Mouse (Mus musculus): Measurements from ENCODE around the gene 2810408A11Rik. TPM values are rescaled to one million over a fixed set of nuclear protein-coding genes. Genes with fewer than 3 reads are reported as not detected.

The 2810408A11Rik gene
- total RNA-seq, 1 experiment, result 3.3 TPM

DNA sequence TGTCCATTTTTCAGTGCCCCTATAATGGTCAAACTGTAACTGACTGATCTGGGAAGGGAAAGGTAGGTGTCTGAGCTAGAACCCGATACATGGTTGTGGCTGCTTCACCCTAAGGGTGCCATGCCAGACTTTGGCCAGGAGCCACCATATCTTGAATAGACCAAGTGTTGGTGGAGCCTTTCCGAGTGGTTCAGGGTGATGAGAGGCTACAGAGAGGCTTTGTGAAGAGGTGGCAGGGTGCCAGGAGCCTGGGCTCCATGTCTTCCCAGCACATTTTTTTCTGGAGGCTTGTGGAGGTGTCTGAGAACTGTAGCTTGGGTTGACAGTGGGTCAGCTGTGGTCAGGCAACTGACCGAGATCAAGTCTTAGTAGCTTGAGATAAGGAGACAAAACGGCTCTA is 9.3 kb downstream of the 2810408A11Rik start:
- H3K4me3 ChIP-seq (ENCODE audit: insufficient read depth in 1 of 2, low read depth in 1 of 2, low read length in 2 of 2, poor library complexity in 1 of 2, severe bottlenecking in 1 of 2), result no peak overlapping the region
- no peak for DNase-seq (ENCODE audit: low read depth, low spot score)
- no peaks in the 10 kb centered on the region for H3K9me3 ChIP-seq (ENCODE audit: control insufficient read depth, insufficient read depth, low read depth, low read length)
- no peak overlapping the region for H3K9ac ChIP-seq (ENCODE audit: insufficient read depth, low read depth, low read length, poor library complexity, severe bottlenecking)
- peaks cover 10 to 20% of the 10 kb centered on the region in 2 experiments; a peak in 3 of 4 replicates for H3K4me1 ChIP-seq (ENCODE audit: control insufficient read depth in 2 of 2, insufficient read depth in 2 of 2, low read length in 2 of 2, poor library complexity in 1 of 2)
- H3K27ac ChIP-seq (ENCODE audit: insufficient read depth, low read depth, low read length, poor library complexity, severe bottlenecking), result no peak overlapping the region
- in situ Hi-C loops (cut with MboI; ENCODE audit: low sequenced_read_pairs in 2 of 2, unreplicated experiment in 2 of 2), result no loop called here
- no peak for TF ChIP-seq MAFK (IDR thresholded peaks at IDR 0.05; ENCODE audit: insufficient read depth, low read depth, low read length)
- no peak for TF ChIP-seq HCFC1 (IDR thresholded peaks at IDR 0.05; ENCODE audit: borderline replicate concordance, insufficient read depth, low read length)
- no peak for TF ChIP-seq ZNF384 (IDR thresholded peaks at IDR 0.05; ENCODE audit: low read depth, low read length)
- no peak for TF ChIP-seq ZC3H11A (IDR thresholded peaks at IDR 0.05; ENCODE audit: borderline replicate concordance, low read depth, low read length)
- H3K36me3 ChIP-seq (ENCODE audit: control insufficient read depth, insufficient read depth, low read length, poor library complexity, severe bottlenecking), result no peaks in the 10 kb centered on the region

DNA sequence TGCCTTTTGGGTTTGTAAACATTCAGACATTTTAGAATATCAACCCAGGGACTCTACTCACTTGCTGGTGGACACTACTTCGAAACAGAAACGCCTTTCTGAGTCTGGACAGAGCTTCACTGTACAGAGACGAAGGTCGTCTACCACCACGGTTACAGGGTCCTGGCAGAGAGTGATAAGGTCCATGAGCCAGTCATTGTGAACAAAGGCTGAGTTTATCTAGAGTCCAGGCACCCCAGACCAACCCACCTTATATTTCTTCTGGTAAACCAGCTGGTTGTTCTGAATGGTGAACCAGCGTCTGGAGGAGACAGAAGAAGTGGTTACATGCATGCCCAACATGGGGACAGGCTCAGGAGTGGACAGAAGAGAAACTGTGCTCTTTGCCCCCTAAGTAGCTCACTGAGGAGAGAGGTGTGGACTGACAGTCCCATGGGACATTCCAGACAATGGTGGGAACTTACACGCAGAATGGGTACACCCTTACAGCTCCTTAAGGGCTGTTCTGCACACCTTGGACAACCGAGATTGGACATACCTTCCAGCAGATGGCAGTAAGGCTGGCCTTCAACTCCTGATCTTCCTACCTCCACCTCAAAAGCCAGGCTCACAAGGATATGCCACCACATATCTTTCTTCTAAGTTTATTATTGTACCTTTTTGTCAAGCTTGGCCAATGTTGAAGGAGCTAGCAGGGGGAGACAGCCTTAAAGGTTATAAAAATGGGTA is 13.7 kb downstream of the 2810408A11Rik start:
- H3K4me3 ChIP-seq (ENCODE audit: insufficient read depth in 1 of 2, low read depth in 1 of 2, low read length in 2 of 2, poor library complexity in 1 of 2, severe bottlenecking in 1 of 2), result no peak overlapping the region
- in situ Hi-C loops (cut with MboI; ENCODE audit: low sequenced_read_pairs in 2 of 2, unreplicated experiment in 2 of 2), result no loop called here
- H3K36me3 ChIP-seq (ENCODE audit: control insufficient read depth, insufficient read depth, low read length, poor library complexity, severe bottlenecking), result peaks cover 5% of the 10 kb centered on the region; the same call in 1 of the 2 replicates
- TF ChIP-seq HCFC1 (IDR thresholded peaks at IDR 0.05; ENCODE audit: borderline replicate concordance, insufficient read depth, low read length), result no peak
- TF ChIP-seq MAFK (IDR thresholded peaks at IDR 0.05; ENCODE audit: insufficient read depth, low read depth, low read length), result no peak
- no peak for TF ChIP-seq ZC3H11A (IDR thresholded peaks at IDR 0.05; ENCODE audit: borderline replicate concordance, low read depth, low read length)
- TF ChIP-seq ZNF384 (IDR thresholded peaks at IDR 0.05; ENCODE audit: low read depth, low read length), result no peak
- no peak for TF ChIP-seq CHD2 (IDR thresholded peaks at IDR 0.05; ENCODE audit: low read depth, low read length)
- H3K27ac ChIP-seq (ENCODE audit: insufficient read depth, low read depth, low read length, poor library complexity, severe bottlenecking), result no peak overlapping the region
- no peak overlapping the region for H3K9ac ChIP-seq (ENCODE audit: insufficient read depth, low read depth, low read length, poor library complexity, severe bottlenecking)
- peaks cover 2 to 10% of the 10 kb centered on the region in 2 experiments; a peak in 1 of 4 replicates for H3K4me1 ChIP-seq (ENCODE audit: control insufficient read depth in 2 of 2, insufficient read depth in 2 of 2, low read length in 2 of 2, poor library complexity in 1 of 2)
- H3K9me3 ChIP-seq (ENCODE audit: control insufficient read depth, insufficient read depth, low read depth, low read length), result no peaks in the 10 kb centered on the region
- DNase-seq (ENCODE audit: low read depth, low spot score), result peak; percentile 55

DNA sequence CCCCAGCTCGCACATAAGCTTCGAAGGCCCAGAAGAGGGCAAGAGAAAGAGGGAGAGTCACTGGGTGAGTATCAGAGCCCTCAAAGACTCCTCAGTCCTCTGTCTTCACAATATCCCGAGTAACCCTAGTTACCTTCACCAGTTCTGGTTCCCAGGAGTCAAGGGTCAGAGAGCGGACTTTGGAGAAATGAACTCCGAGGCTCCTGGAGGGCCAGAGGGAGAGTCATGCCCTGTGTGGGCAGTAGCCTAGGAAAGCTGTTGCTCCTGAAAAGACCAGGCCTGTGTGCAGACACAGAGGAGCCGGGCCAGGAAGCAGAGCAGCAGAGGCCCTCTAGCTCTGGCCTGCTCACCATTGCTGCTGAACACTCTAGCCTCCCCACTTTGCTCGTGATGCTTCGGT is 16.1 kb downstream of the 2810408A11Rik start:
- TF ChIP-seq MAFK (IDR thresholded peaks at IDR 0.05; ENCODE audit: insufficient read depth, low read depth, low read length), result no peak
- TF ChIP-seq ZC3H11A (IDR thresholded peaks at IDR 0.05; ENCODE audit: borderline replicate concordance, low read depth, low read length), result no peak
- TF ChIP-seq HCFC1 (IDR thresholded peaks at IDR 0.05; ENCODE audit: borderline replicate concordance, insufficient read depth, low read length), result no peak
- TF ChIP-seq ZNF384 (IDR thresholded peaks at IDR 0.05; ENCODE audit: low read depth, low read length), result no peak
- no peak for TF ChIP-seq CHD2 (IDR thresholded peaks at IDR 0.05; ENCODE audit: low read depth, low read length)
- Histone ChIP-seq H3K4me1 (ENCODE audit: control insufficient read depth in 2 of 2, insufficient read depth in 2 of 2, low read length in 2 of 2, poor library complexity in 1 of 2) (peaks cover 0 to 7% of the 10 kb centered on the region in 2 experiments; a peak in 1 of 4 replicates), H3K9ac (ENCODE audit: insufficient read depth, low read depth, low read length, poor library complexity, severe bottlenecking) (no peak overlapping the region), H3K27ac (ENCODE audit: insufficient read depth, low read depth, low read length, poor library complexity, severe bottlenecking) (no peak overlapping the region), H3K36me3 (ENCODE audit: control insufficient read depth, insufficient read depth, low read length, poor library complexity, severe bottlenecking) (peaks cover 5% of the 10 kb centered on the region; the same call in 1 of the 2 replicates), H3K9me3 (ENCODE audit: control insufficient read depth, insufficient read depth, low read depth, low read length) (no peaks in the 10 kb centered on the region), H3K4me3 (ENCODE audit: insufficient read depth in 1 of 2, low read depth in 1 of 2, low read length in 2 of 2, poor library complexity in 1 of 2, severe bottlenecking in 1 of 2) (no peak overlapping the region)
- no peak for DNase-seq (ENCODE audit: low read depth, low spot score)
- in situ Hi-C loops (cut with MboI; ENCODE audit: low sequenced_read_pairs in 2 of 2, unreplicated experiment in 2 of 2), result no loop called here

DNA sequence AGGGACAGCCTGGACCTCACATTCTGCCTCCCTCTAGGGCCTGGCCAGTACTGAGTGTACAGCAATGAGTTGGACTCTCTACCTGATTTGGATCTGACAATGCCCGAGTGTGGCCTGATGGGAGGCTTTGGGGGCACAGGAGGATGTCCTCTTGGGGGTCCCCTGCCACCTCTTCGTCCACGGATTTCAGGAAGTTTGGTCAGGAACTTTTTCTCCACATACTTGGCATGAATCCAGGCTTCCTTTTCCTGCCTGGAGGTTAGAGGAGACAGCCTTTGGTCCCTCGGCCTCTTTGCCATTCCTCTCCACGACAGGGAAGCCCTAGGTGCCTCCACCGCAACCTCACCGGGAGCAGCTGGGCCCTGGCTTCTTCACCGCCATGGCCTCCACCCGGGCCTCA is 16.5 kb downstream of the 2810408A11Rik start:
- TF ChIP-seq HCFC1 (IDR thresholded peaks at IDR 0.05; ENCODE audit: borderline replicate concordance, insufficient read depth, low read length) (no peak), CHD2 (IDR thresholded peaks at IDR 0.05; ENCODE audit: low read depth, low read length) (no peak), ZC3H11A (IDR thresholded peaks at IDR 0.05; ENCODE audit: borderline replicate concordance, low read depth, low read length) (no peak), ZNF384 (IDR thresholded peaks at IDR 0.05; ENCODE audit: low read depth, low read length) (no peak), MAFK (IDR thresholded peaks at IDR 0.05; ENCODE audit: insufficient read depth, low read depth, low read length) (no peak)
- Histone ChIP-seq H3K4me3 (ENCODE audit: insufficient read depth in 1 of 2, low read depth in 1 of 2, low read length in 2 of 2, poor library complexity in 1 of 2, severe bottlenecking in 1 of 2) (no peak overlapping the region), H3K9ac (ENCODE audit: insufficient read depth, low read depth, low read length, poor library complexity, severe bottlenecking) (no peak overlapping the region), H3K36me3 (ENCODE audit: control insufficient read depth, insufficient read depth, low read length, poor library complexity, severe bottlenecking) (peaks cover 5% of the 10 kb centered on the region; the same call in 1 of the 2 replicates), H3K27ac (ENCODE audit: insufficient read depth, low read depth, low read length, poor library complexity, severe bottlenecking) (no peak overlapping the region), H3K9me3 (ENCODE audit: control insufficient read depth, insufficient read depth, low read depth, low read length) (no peaks in the 10 kb centered on the region), H3K4me1 (ENCODE audit: control insufficient read depth in 2 of 2, insufficient read depth in 2 of 2, low read length in 2 of 2, poor library complexity in 1 of 2) (peaks cover 0 to 12% of the 10 kb centered on the region in 2 experiments; a peak in 2 of 4 replicates)
- no peak for DNase-seq (ENCODE audit: low read depth, low spot score)
- in situ Hi-C loops (cut with MboI; ENCODE audit: low sequenced_read_pairs in 2 of 2, unreplicated experiment in 2 of 2), result no loop called here

Data from ES-E14 (cell line).